Mouse (Mus musculus): Measurements from ENCODE around the gene Dlgap1. TPM values are rescaled to one million over a fixed set of nuclear protein-coding genes. Genes with fewer than 3 reads are reported as not detected.

Gene Dlgap1
- polyA plus RNA-seq, 1 experiment from 2014 or later = 1.6 TPM

GRCm38 (mm10) chr17:70870581-70870980, 901.7 kb downstream of the Dlgap1 start:
- Histone ChIP-seq H3K4me2 (no peak overlapping the region), H3K27ac (ENCODE audit: low read depth, low read length) (no peak overlapping the region), H3K4me1 (replicated peaks; ENCODE audit: control insufficient read depth, insufficient read depth, low read length) (peaks cover 6% of the 10 kb centered on the region; the same call in 1 of the 2 replicates), H3K36me3 (ENCODE audit: control insufficient read depth, insufficient read depth, low read length) (no peaks in the 10 kb centered on the region), H3K27me3 (replicated peaks; ENCODE audit: control insufficient read depth, insufficient read depth, low read length) (no peaks in the 10 kb centered on the region), H3K9me3 (ENCODE audit: control insufficient read depth, low read length) (no peaks in the 10 kb centered on the region), H3K4me3 (ENCODE audit: low read depth, low read length) (no peak overlapping the region), H3K9ac (ENCODE audit: low read depth, low read length) (no peak overlapping the region)
- ATAC-seq (replicated peaks; ENCODE audit: low FRiP score) (no peak), DNase-seq (ENCODE audit: low spot score) (no peak)
- 79% methylated on average over 4 of the region's 4 CpGs for WGBS

MicroRNA genes within 50 kb of the gene (microRNA counts, 519-probe panel; counts per million panel counts)
- not detected for microRNA mmu-miR-1195

Small RNA genes lying within 50 kb of the gene (microRNA-seq; reads per million reads assigned to microRNA genes)
- not detected for gene Mir1195 (ENCODE audit: borderline number of aligned reads)
